Mouse (Mus musculus) brown adipose tissue, adult 24 weeks (tissue): ENCODE data around the gene Bach2. TPM values are rescaled to one million over a fixed set of nuclear protein-coding genes. Genes with fewer than 3 reads are reported as not detected.

Experiments
- H3K27ac ChIP-seq: fragments of 200-500 bp; replicated peaks from 2 replicates; pipeline ENCODE4 v1.5.1; 2012; ENCODE audit warnings: low read depth, mild to moderate bottlenecking, low read length
- H3K4me1 ChIP-seq: fragments of 200-500 bp; 2 replicates; pipeline ENCODE4 v1.6.1; 2012; ENCODE audit warnings: low read length, mixed read lengths; ENCODE audit not compliant: control insufficient read depth, insufficient read depth, insufficient read length
- H3K4me3 ChIP-seq: fragments of 200-500 bp; 2 replicates; pipeline ENCODE4 v1.5.1; 2012; ENCODE audit warnings: low read depth, mild to moderate bottlenecking, low read length, moderate library complexity; ENCODE audit not compliant: insufficient read depth
- polyA plus RNA-seq: library from polyadenylated mRNA; stranded (reverse); fragments of >200 nt; gene quantifications from 2 replicates; pipeline ENCODE4 v1.2.4, GENCODE M21; 2012; ENCODE audit not compliant: missing spikeins, insufficient read depth, insufficient read length

Gene Bach2
- polyA plus RNA-seq, 1 experiment: 1.2 TPM

DNA sequence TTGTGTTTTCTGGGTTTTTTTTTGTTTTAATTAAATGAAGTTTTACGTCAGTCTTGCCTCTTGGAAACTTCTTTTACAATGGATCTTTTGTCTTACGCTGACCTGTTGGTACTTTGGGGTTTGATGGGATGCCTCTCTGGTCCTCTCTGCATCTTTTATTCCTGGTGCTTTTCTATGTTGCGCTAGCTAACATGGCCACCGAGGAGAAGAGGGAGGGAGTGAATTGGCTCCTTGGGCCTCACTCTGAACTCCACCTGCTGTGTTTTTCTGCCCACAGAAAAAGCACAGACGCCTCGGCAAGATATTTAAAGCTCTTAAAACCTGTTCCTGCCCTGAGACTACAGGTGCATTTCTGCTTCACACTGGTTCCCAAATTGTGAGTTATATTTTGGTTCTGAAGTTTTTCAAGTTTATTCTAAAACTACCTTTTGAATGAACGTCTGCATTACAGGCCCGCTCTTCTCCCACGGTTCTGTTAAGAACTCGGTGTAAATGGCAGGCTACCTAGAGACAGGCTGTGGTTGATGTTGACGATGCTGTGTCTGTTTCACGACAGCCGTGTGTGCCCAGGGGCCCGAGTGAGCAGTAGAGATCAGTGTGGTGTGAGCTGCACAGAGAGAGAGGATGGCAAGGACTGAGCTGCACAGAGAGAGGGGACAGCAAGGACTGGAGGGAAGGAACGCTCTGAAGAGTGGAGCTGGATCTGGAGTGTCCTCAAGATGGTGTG is 13.5 kb downstream of the Bach2 start:
- Histone ChIP-seq H3K27ac (no peak overlapping the region), H3K4me1 (peaks cover 4% of the 10 kb centered on the region; the same call in 1 of the 2 replicates), H3K4me3 (no peak overlapping the region)

DNA sequence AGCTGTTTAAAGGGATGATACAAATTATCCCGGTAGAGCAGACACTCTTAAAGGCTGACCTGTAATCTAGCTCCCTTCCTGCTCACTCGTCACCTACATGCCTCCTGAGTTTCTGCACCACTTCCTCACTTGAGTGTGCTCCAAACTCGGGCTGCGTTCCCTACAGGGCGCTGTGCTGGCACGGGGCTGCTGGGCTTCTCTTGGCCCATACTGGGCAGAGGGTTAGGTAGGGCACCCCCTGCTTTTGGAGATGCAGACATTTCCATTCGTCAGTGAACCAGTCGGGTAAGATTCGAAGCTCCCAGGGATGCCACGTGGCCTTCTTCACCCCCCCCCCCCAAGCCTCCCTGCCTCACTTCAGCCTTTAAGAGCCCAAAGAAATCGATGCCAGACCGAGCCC is 19.1 kb downstream of the Bach2 start:
- Histone ChIP-seq H3K4me3 (no peak overlapping the region), H3K4me1 (no peaks in the 10 kb centered on the region), H3K27ac (no peak overlapping the region)

DNA sequence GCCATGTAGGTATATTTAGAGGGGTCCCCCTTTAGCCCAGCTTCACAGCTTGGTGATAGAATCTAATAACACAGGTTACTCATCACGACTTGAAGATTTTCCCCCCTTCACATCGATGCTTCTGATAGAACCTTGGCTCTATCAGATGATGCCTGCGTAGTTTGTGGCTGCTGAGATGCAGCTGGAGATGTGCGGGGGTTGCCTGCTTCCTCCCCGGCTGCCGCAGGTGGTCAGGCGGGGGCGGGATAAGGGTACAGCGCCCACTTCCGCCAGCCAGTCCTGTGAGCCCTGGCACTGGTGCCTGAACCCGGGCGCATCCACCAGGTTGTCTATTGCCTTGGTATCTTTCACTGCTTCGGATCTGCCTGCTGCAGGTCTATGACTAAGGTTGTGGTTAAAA is 19.5 kb downstream of the Bach2 start:
- Histone ChIP-seq H3K27ac (no peak overlapping the region), H3K4me1 (no peaks in the 10 kb centered on the region), H3K4me3 (no peak overlapping the region)

DNA sequence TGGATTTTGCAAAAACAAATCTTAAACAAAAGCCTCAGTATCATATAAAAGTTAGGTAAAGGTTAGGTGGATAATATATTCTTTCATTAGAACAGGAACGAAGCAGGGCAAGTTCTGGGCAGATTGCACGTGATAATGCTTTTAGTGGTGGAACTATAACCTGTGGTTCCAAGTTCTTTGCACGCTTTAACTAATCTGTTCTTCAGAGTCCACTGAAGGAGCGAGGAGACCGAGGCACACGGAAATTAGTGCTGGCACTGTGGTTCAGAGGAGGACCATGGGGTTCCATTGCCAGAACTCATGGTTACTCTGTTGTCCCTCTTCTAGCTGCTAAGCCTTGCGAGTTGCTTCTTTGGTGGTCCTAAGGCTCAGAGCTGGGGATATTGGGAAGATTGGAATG is 20.0 kb downstream of the Bach2 start:
- Histone ChIP-seq H3K4me3 (no peak overlapping the region), H3K27ac (no peak overlapping the region), H3K4me1 (no peaks in the 10 kb centered on the region)

DNA sequence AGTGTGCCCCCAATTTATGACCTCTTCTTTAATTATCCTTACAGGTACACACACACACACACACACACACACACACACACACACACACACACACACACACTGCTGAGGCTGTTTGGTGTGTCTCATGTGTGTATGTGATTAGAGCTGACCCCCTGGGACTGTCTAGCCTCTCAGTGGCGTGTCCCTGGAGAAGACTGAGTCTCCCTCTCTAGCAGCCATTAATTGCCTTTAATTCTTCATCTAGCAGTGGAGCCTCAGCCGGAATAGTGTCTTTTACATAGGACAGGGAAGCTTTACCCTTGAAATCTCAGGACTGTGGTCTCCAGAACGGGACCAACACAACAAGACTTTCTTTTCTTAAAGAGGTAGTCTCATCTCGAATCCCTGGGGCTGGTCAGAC is 22.3 kb downstream of the Bach2 start:
- no peaks in the 10 kb centered on the region for H3K4me1 ChIP-seq
- H3K27ac ChIP-seq: no peak overlapping the region
- no peak overlapping the region for H3K4me3 ChIP-seq

DNA sequence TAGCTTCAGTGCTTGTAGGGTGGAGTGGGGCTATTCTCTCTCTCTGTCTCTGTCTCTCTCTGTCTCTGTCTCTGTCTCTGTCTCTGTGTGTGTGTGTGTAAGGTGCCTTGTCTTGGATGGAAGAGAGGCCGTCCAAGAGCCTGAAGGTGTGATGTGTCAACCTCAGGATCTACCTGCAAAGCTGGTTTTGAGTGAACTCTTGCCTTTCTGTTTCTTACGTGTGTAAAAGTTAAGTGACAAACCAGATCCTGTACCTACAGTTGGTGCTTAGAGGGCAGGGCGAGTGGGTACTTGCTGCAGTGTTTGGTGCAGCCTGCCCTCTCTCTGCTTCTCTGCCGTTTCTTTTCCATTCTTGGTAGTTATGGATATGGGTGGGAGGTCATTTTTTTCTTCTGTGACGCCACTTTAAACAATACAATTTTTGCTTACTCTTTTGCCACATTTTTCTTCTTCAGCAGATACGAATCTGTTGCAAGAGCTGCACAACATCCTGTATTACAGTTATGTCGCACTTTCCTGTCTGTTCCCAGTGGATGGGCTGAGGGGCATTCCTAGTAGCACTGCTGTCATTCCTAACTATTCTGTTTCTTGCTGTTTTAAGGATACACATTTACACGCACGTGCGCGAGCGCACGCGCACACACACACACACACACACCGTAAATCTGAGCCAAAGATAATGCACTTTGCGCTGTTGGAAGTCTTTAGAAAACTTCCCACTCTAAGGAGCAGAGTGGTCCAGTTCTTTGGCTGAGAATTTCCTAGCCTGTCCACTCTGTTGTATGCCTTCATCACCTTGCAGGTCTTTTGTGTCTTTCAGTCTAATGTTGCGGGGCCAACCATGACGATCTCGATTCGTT is 24.5 kb downstream of the Bach2 start:
- H3K27ac ChIP-seq: peak overlapping the region; percentile 17; the same call in 1 of the 2 replicates
- 0 out of 2 replicates have a peak, but pooled peaks cover 2% of the 10 kb centered on the region for H3K4me1 ChIP-seq
- H3K4me3 ChIP-seq: peak overlapping the region; percentile 52

DNA sequence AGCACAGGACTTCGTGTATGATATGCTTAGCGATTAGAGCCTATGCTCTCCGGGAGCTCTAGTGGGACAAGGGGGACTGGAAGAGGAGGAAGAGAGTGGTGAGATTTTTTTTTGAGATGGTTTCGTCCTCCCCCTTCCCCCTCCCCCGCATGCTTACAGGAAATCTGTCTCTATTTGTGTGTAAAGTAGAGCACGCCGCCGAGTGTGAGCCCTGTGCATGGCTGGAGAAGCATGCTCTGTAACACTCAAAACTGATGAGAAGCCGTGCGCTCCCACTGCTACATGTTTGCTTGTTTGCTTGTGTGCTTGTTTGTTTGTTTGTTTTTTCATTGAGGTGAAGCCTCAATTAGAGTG is 25.1 kb downstream of the Bach2 start:
- Histone ChIP-seq H3K4me1 (0 out of 2 replicates have a peak, but pooled peaks cover 4% of the 10 kb centered on the region), H3K4me3 (peak overlapping the region; percentile 52), H3K27ac (peak overlapping the region; percentile 17; the same call in 1 of the 2 replicates)

DNA sequence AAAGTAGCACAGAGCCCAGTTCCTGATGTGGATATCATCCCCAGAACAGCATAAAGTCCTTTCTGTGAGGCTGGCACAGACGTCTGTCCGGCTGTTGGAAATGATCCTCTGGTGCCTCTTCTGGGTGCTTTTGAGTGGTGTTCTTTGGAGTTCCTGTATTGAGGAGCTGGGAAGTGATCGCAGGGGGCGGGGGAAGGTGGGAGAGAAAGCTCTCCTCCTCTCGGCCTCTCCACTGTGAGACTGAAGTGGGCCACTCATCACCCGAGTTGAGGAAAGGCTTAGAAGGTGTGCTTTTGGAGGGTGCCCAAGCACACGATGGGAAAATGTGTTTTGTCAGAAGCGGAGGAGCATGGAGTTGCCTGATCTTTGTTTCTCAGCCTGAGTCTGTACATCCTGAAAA is 26.3 kb downstream of the Bach2 start:
- Histone ChIP-seq H3K4me3 (no peak overlapping the region), H3K27ac (no peak overlapping the region), H3K4me1 (0 out of 2 replicates have a peak, but pooled peaks cover 4% of the 10 kb centered on the region)

DNA sequence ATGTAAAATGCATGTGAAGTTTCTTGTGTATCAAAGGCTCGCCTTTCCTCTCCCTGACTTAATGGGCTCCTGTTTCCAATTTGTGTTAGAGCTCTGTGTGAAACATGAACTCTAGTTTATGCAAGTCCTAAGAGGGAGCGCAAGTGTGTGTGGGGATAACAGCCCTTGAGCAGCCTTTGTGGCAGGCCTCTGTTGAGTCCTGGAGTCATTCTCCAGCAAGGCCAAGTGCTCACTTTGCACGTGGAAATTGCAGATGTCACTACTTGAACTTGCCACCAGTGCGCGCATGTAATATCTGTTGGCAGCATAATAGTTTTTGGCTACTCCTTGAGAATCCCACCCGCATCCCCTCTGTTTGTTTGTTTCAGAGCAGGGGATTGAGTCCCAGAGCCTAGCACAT is 28.1 kb downstream of the Bach2 start:
- no peak overlapping the region for H3K27ac ChIP-seq
- no peak overlapping the region for H3K4me3 ChIP-seq
- H3K4me1 ChIP-seq: 0 out of 2 replicates have a peak, but pooled peaks cover 4% of the 10 kb centered on the region

DNA sequence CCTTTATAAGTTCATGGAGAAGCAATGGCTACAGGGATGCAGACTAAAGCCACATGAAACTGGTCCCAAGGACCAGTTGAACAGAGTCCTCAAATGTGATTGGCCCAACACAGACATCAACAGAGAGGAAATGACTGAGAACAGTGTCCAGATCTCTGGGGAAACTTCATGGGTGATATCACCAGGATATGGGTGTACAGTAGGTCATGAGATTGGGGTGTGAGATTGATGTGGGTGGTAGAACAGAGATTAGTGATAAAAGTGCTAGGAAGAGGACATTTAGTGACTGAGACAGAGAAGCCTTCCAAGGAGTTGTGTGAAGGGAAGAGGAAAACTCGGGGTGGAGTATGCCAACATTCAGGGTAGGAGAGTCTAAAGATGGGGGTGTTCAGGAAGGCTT is 29.4 kb downstream of the Bach2 start:
- Histone ChIP-seq H3K4me3 (no peak overlapping the region), H3K4me1 (0 out of 2 replicates have a peak, but pooled peaks cover 4% of the 10 kb centered on the region), H3K27ac (no peak overlapping the region)

DNA sequence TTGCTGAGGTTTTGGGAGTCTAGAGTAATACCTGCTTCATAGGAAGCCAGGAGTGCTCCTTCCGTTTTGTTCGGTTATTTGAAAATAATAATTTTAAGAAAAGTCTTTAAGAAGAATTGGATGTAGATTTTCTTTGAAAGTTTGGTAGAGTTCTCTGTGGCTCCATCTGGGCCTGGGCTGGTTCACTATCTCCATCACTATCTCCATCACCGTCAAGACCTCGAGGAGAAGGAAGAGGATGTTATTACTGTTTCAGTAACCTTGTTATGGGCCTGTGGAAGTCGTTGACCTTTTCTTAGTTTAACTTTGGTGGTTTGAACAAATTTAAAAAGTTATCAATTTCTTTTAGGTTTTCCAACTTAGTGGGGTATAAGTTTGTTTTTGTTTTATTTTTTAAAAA is 33.8 kb downstream of the Bach2 start:
- 0 out of 2 replicates have a peak, but pooled peaks cover 4% of the 10 kb centered on the region for H3K4me1 ChIP-seq
- no peak overlapping the region for H3K4me3 ChIP-seq
- no peak overlapping the region for H3K27ac ChIP-seq

DNA sequence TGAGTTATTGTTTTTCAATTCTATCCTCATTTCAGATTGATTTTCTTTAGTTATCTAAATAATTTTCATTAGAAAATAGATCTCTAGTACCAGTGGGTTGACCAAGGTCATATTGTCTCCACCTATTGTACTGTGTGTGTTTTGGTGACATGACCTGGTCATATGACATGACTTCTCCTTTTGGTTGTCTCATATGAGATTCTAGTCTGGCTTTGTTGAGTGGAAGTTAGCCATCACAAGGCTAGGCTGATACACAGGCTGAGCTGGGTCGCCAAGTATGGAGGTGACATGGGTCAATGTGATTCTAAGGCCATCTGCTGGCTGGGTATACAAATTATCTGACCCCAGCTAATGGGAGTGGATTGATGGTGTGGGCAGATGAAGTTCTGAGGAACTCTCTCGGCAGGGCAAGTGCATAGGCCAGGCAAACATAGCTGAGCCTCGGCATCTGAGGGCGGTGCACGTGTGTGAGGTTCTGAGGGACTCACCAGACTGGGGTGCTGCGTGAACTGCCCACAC is 36.2 kb downstream of the Bach2 start:
- peaks cover 2% of the 10 kb centered on the region; the same call in 1 of the 2 replicates for H3K4me1 ChIP-seq
- H3K27ac ChIP-seq: no peak overlapping the region
- no peak overlapping the region for H3K4me3 ChIP-seq

DNA sequence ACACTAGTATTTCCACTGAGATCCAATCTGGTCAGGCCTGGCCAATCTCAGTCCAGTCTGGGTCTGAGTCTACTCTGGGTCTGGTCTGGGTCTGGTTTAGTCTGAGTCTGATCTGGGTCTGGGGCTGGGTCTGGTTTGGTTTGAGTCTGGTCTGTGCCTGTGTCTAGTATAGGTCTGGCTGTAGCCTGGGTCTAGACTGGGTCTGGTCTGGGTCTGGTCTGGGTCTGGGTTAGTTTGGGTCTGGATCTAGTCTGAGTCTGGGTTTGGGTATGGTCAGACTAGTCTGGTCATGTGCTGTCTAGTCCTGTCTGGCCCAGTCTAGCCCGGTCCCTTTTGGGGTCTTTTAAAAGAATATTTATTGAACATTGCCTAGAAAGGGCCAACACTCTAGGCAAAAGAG is 41.2 kb downstream of the Bach2 start:
- peak overlapping the region; percentile 45; the same call in 1 of the 2 replicates for H3K27ac ChIP-seq
- H3K4me1 ChIP-seq: peaks cover 5% of the 10 kb centered on the region; the same call in 1 of the 2 replicates
- no peak overlapping the region for H3K4me3 ChIP-seq

DNA sequence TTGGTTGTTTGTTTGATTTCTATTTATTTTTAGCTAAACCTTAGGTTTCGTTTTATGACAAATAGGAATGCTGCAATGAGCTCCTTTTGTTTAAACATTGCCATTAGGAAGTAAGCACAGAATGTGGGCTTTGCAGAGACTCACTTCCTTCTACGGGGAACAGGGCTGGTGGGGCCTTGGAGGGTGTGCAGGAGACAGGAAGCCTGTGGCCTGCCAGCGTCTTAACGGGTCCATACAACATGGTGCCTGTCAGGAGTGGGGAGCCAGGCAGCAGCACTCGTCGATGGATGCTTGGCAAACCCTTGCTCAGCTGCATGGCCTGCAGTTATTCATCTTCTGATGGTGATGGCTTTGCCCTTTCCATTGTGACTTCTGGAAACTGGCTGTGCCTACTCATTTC is 41.8 kb downstream of the Bach2 start:
- H3K4me1 ChIP-seq: peaks cover 5% of the 10 kb centered on the region; the same call in 1 of the 2 replicates
- no peak overlapping the region for H3K4me3 ChIP-seq
- no peak overlapping the region for H3K27ac ChIP-seq

DNA sequence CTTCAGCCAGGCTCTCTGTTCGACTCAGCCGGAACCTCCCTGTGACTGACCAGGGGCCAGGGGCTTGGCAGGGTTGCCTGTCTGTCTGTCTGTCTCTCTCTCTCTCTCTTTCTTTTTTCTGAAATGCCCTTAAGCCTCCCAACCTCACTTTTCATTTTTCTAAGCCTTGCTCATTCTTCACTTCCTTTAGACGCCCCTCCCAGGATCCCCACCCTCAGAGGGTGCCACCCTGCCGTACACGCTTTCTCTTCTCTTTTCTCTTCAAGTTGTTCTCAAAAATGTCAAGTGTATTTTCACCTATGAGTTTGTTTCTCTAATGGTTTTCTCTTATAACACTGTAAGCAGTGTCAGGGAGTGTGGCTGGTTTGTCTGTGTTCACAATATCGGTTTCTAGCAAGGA is 42.7 kb downstream of the Bach2 start:
- H3K4me1 ChIP-seq: peaks cover 5% of the 10 kb centered on the region; the same call in 1 of the 2 replicates
- H3K27ac ChIP-seq: no peak overlapping the region
- H3K4me3 ChIP-seq: no peak overlapping the region
